Mouse (Mus musculus) lung, adult 2 months (tissue): ENCODE data around the gene Rassf8.

Experiments
- CTCF ChIP-seq: fragments of 200-500 bp; IDR thresholded peaks from 2 replicates; pipeline ENCODE4 v1.5.1; 2011; ENCODE audit warnings: mild to moderate bottlenecking, low read length, control low read depth; ENCODE audit not compliant: insufficient read depth
- POLR2A ChIP-seq: fragments of 200-500 bp; IDR thresholded peaks from 2 replicates; pipeline ENCODE4 v1.6.1; 2011; ENCODE audit warnings: low read depth, mild to moderate bottlenecking, control low read depth, low read length, borderline replicate concordance; ENCODE audit errors: extremely low read depth

DNA sequence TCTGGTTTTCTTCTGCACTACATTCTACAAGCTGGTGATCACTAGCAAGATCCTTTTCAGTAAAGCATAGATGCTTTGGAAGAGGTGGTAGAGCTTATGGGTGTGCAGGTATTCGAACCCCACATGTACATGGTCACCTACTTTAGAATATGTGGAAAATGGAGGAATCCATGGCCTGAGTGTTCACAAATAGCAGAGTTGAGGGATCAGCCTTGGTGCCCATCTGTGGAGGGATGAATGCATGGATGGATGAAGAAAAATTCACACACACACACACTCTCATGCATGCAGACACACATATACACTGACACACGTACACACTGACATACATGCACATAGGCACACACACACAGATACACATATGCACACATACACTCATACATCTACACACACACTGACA is 27.9 kb downstream of the Rassf8 start:
- no peak for TF ChIP-seq CTCF
- TF ChIP-seq POLR2A: no peak
